Mouse (Mus musculus) skeletal muscle tissue, adult 2 months (tissue): ENCODE results near the gene Egln2.

Experiments
- DNase-seq: peaks from one replicate; pipeline ENCODE4 v3.0.0-alpha.2; 2012; ENCODE audit warnings: low read depth, low spot score

Gene Egln2

DNA sequence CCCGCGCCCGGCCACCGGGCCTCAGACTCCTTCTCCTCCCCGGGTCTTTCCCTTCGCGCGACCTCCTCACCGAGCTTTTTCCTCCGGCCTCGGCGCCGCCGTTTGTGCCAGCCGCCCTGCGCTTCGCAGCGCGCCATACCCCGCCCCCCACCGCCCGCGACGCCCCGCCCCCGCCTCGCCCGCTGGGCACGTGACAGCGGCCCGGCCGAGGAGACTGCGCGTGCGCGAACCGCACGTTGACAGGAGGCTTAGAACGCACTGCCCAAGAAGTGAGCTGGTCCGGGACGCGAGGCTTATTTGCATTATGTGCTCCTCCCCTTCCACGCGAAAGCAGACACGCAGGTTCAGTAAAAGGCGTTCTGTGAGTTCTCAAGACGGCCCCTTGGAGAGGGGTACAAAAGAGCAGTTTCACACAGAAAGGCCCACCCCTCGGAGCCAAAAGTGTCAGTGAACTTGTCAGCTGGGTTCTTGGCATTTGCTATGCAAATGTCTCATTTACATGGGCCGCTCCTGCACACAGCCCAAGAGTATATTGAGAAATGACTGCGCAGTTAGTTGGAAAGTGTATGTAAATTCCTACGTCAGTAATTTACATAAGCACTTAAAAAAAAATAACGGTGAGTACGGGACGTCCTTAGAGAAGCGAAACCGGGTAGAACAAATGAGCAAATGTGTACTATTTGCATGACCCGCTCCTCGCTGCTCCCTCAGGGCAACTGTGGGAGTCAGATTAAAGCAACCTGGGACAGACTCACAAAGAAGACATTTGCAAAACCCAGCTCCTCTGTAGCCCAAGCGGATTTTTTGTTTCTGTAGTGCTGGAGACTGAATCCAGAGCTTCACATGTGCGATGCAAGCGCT lies at the start of gene Egln2:
Egln2 (minus strand) TSS at position 189 of the 861 bp plus-strand sequence.
- DNase-seq = peak; percentile 98

DNA sequence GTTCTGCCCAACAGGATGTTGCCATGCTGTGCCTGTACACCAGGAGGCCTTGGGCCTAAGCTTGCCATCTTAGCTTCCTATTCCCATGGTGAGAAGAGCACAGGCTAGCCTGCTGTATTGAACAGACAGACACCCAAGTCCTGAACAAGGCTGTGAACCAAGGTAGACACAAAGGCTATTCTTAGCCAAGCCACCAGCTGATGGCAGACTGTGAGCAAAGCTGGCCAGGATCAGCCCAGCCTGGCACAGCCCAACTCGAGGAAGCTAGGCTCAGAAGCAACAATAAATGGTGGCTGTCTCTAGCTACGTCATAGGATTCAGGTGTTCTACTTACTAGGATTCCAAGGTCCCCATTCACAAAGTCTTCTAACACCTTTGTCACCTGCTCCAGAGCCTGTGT lies 46.0 kb upstream of the Egln2 start:
- DNase-seq = no peak

DNA sequence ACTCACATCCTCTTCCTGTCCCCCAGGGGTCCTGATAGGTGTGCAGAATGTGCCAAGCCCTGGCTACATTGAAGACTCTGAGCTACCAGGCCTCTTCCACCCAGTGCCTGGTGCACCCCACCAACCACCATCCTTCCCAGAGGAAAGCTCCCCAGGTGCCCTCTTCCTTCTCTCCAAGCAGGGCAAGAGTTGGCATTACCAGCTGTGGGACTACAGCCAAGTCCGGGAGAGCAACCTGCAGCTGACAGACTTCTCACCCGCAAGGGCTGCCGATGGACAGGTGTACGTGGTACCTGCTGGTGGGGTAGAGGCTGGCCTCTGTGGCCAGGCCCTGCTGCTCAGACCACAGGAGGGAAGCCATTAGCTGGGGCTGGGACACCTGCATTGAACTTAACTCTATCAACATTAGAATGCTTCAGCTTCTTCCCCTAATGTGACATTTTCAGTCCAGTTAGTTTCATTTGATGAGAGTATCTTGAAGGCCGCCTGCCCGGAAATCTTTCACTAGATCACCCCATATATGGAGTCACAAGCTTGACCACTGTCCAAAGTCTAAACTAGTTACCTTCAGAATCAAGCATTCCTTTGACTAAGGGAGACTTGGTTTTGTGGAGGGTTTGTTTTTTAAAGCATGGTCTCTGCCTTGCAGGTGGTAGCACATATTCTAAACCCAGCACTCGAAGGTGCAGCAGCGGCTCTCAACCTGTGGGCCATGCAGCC lies 37.3 kb upstream of the Egln2 start:
- no peak for DNase-seq

DNA sequence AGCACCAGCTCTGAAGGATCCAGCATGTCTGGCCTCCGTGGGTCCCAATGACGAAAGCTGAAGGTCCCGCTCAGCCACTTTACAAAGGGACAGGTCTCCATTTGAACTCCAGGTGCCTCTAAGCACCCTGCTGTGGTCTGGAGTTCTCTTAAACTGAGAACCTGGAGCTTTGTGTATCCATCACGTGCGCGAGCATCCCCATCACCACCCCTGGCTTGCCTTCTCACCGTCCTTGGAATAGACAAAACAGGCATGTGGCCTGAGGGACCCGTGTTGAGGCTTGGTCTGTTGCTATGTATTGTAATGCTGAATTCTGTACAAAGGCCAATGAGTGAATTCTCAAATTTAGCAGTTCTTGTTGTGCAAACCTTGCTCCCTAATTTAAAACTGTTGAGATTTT lies 32.2 kb upstream of the Egln2 start:
- no peak for DNase-seq

DNA sequence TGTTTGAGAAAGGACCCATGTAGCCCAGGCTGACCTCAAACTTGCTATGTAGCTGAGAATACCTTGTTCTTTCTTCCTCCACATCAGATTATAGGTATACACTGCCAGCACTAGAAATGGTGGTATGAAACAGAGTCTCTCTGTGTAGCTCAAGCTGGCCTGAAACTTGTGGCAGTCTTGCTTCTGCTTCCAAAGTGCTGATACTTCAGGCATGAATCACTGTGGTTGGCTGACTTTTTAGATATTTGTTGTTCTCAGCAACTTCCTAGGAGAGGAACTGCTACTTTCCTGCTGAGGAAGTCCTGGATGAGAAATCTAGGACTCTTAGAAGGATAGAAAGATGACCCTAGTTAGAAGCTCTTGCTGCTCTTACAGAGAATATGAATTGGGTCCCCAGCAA lies 31.8 kb upstream of the Egln2 start:
- no peak for DNase-seq

DNA sequence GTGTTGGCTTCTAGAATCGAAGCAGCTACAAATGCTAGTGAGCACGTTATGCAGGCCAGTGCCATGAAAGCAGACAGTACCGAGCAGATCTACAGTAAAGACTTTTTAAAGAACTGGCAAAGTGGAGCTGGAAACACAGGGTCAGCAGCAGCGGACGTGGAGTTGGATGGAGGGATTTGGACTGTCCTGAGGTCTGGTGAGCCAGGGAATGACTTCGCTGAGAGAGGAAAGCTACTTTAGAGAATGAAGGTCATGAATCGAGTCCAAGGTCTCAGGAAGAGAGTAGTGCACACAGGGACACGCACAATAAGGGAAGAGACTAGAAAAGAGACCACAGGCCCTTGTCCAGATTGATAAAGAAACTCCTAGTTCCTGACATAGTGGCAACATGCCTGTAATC lies 31.0 kb upstream of the Egln2 start:
- no peak for DNase-seq

DNA sequence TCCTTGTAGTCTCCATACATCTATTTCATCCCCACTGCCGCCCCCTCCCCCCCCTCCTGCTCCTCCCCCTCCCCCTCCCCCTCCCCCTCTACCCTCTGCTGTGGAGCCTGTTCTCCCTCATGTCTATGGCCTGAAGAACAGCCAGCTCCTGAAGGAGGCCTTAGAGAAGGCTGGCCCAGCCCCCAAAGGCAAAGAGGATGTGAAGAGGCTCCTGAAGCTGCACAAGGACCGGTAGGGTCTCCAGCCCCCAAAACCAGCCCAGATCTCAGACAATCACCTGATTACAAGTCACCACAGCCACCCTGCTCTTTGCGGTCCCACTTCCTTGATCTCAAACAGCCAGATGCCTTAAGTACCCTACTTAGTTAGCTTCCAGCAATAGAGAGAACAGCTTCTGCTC lies 30.5 kb upstream of the Egln2 start:
- DNase-seq = no peak

DNA sequence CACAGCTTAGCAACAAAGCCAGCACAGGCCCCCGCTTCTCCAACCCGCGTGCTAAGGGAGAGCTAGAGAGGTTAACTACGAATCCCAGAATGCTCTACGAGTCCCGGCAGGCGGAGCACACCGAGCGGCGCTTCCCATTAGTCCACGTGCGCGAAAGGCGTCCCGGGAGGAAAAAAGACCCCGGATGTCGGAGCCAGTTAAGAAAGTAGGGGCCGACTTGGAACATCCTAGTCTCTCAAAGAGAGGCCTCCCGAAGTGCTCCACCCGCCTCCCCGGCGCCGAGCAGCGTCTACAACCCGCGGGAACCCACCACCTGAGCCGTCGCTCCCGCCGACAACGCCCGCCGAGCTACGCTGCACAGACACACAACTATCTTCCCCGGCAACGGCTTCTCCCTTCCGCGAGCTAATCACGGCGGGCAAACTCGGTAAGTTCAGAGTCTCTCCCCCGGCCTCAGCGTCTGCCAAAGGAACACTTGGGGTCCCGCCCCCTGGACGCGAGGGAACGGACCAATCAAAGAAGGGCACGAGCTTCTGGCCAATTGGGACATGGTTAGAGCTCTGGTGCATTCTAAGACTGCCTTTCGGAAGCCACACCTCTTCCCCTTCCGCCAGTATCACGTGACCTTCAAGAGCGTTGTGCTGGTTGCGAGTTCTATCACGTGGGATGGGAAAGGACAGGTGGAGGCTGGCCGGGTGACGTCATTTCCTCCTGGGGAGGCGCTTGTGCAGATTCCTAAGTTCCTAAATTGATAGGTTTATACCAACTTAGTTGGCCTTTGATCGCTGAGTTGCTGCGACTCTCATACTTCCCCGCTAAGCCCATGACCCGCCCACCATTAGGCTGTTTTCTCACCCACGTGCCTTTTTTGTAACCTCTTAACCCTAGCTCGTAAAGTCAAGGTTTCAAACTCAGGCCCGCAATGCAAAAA lies 29.3 kb upstream of the Egln2 start, which contains the start of the genes BC024978 and Snrpa:
BC024978 (plus strand) TSS at position 101 of the 931 bp plus-strand sequence.
Snrpa (minus strand) TSS at position 591 of the 931 bp plus-strand sequence.
- DNase-seq = peak; percentile 100

DNA sequence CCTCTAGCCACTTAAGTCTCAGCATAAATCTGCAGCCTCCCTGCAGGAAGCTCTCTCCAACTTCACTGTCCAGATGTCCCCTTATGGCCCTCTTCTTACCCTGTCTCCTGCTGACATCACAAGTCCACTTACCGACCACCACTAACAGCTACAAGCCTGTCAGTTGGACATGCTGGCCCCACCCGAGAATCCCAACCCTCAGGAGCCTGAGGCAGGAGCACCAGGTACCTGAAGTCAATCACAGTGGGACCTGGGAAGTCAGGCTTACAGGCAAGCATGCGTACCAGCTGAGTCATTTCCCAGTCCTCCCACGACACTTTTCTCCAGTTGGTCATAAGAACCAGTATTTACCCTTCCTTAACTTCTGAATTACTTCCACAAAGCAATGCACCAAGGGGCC lies 27.1 kb upstream of the Egln2 start:
- DNase-seq = no peak

DNA sequence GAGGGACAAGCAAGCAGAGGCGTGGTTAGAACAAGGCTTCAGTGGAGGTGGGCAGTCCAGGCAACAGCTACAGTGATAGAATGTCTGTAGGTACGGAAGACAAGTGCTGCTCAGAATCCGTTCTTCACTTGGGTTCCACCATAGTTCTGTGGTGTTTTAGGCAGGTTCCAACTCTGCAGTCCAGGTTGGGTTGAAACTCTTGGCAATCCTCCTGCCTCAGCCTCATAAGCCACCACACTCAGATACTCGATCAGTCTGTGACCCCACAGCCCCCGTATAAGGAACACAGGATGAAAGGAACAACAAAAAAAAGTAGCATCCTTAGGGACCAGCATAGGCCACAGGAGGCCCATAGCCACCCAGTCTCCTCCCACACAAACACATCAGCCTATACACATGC lies 25.8 kb upstream of the Egln2 start:
- DNase-seq = no peak

DNA sequence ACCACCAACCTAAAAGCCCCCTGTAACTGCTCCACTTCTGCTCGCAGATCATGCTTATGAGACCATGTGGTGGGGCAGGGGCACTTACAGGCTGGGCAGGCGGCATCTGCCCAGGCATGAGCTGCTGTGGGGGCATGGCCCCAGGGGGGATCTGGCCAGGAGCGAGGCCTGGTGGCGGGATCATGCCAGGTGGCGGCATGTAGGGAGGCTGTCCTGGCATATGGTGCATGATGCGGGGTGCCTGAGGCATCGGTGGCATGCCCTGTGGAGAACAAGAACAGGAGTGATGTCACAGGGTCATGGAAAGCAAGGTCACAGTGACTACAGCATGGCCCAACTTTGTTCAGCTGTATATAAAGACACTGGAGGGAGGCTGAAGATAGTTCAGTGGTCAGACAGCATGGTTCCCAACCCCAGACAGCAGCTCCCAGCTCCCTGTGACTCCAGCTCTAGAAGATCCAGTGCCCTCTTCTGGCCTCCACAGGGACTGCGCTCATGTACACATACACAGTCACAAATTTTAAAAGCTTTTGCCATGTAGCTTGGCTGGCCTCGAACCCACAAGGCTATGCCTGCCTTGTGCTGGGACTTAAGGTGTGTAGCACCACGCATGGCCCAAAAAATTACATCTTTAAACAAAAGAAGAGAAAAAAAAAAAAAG lies 22.8 kb upstream of the Egln2 start:
- DNase-seq = no peak

DNA sequence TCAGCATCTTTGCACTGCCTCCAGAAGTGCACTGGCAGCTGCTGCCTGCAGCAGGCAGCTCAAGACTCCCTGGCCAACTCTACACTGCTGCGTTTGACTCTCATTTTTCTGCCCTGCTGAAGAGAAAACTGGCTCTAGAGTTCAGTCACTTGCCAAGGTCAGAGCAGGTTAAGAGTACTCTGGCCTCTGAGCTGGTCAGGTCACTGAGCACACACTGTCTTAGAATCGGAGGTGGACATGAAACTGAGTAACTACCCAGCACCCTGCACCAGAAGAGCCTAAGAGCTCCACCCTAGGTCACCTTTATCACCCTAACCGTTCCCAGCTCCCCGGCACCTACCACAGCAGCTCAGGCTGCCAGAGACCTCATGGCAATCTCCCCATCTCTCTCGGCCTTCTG lies 19.4 kb upstream of the Egln2 start:
- DNase-seq = no peak

DNA sequence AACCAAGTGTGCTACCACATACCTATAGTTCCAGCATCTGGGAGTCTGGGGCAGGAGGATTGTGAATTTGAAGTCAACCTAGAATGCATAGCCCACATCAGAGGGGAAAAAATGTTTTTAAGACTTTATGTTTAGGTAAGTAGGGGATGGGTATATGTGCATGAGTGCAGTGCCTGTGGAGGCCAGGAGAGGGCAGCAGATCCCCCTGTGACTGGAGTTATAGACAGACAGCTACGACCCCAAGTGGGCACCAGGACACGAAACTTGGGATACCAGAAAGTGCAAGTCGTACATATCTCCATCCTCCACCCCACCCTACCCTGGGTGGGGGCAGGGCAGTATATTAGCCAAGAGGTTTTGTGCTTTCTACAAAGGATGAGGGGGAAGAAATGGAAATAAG lies 18.4 kb upstream of the Egln2 start:
- no peak for DNase-seq

DNA sequence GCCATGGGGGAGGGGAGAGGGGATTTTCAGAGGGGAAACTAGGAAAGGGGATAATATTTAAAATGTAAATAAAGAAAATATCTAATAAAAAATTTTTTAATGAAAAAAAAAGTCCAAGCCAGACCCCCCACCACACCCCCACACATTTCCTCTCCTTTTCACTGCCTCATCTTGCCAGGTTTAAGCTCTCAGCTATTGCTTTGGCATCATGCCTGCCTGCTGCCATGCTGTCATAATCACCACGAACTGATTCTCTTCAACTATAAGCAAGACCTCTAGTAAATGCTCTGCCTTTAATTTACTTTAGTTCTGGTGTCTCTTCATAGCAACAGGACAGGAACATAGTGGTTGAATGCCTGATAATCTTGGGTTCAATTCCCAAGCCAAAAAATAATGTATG lies 15.9 kb upstream of the Egln2 start:
- no peak for DNase-seq

DNA sequence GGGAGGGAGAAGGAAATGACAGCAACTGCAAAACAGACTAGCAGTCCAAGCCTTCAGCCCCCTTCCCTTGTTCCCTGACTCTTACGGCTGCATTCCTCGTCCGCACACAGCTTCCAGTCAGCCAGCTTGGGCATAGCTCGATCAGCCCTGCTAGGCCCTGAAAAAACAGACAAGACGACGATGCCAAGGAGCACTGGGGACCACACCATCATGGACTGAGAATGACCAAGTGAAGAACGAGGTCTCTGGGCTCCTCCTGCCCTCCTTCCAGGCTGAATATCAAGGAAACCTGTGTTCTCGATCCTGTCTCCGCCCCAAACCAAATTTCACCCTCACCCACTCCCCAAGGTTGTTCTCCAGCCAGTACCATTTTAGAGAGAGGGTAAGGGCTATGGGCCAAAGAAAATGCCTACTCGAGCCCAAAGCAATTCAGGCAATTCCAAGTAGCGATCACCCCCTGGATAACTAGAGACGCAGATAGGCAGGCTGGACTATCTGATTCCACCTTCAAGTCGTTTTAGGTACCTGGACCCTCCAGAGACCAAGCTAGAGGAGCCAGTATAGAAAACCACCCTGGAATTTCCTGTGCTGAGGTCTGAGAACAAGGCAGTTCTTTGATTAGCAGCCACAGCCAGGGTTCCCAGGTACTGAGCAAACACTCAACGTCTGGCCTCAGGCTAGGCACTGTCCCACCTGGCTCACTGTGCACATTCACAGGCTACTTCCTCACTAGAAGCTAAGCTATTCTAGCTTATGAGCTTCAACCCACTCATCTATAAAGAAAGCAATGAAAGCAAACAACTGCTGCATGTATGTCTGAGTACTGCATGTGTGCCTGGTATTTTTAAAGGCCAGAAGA lies 14.5 kb upstream of the Egln2 start, which contains the start of the genes Gm21983 and Mia:
Gm21983 (minus strand) TSS at position 250 of the 859 bp plus-strand sequence.
Mia (minus strand) TSS at position 321 of the 859 bp plus-strand sequence.
- DNase-seq = no peak

DNA sequence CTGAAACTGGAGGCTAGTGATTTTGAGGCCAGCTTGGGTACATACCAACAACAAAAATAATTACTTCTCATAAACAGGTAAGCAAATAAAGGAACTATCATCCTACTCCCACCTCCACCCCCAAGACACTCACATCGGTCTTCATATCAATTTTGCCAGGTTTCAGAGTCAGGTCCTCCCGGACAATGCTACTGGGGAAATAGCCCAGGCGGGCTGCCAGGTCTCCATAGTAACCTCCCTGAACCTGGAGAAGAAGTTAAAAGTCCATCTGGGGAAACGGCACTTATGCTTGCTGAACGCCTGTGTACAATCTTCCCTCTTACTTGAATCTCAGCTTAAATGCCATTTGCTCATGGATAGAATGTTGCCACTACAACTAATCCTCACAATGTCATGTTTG lies 13.4 kb upstream of the Egln2 start:
- DNase-seq = no peak

DNA sequence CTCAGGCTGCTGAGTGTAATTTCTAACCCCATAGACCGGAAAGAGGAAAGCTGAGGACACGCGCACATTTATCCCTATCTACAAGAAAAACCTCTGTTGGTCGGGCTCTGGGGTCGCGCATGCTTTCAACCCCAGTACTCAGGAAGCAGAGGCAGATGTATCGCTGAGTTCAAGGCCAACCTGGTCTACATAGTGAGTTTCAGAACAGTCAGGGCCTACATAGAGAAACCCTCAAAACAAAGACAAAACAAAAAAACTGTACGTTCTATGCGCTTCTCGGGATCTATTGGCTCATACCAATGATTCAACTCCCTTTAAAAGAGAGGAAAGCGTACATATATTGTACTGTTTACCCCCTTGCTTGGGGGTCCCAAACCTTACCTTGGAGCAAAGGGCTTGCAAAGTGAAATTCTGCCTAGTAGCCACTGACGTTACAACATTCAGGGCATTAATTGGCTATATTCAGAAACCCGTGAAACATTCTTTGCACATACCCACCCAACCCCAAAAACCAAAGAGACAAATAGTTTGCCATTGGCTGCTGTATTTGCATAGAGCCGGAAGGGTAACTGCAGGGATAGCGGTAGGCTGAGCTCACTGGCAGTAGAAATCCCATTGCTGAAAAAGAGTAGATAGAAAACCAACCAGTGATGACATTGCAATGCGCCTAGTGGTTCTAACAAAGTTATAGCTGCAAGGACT lies 12.8 kb upstream of the Egln2 start:
- DNase-seq = no peak

DNA sequence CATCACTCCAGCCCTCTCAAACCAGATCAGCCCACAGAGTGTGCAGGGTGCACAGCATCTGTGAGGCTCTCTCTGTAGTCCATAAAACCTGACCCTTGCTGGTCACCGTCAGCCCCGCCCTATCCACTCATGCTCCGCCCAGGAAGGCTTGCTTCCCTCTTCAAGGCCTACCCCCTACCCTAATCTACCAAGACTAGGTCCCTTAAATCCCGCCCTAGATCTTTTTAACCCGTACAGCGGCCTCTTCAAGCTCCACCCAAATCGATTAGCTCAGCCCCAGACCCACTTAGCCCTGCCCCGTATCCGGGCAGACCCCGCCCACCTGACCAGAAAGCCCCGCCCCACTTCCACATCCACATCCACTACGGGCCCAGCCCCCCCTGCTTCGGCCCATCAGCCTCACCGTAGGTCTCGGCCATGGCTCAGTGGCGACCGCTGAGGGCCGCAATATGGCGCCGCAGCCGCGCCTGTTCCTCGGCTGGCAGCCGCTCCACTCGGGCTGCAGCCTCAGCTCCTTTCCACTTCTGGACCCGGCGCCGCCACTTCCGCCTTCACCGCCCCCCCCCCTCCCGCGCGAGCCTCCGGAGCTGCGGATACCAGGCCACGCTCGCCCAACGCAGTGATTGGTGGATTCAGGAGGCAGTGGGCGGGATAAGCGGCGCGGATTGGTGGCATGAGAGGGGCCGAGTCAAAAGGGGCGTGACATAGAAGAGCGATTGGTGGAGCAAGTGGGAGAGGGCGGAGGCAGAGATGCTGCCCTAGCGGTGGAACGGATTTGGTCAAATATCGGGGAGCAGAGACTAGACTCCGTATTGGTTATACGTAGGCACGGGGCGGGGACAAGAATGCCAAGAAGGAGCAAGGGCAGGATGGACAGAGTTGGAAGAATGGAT lies 12.0 kb upstream of the Egln2 start, which contains the start of gene Rab4b:
Rab4b (minus strand) TSS at position 573 of the 893 bp plus-strand sequence.
- DNase-seq = peak; percentile 99
